In genomic region chr2:74686301-74686987, GRCm38 (mm10) we compare ENCODE assay signal across 8 mouse cellular contexts. TPM values are rescaled to one million over a fixed set of nuclear protein-coding genes. Genes with fewer than 3 reads are reported as not detected.
A peak's percentile ranks its signal among the peaks of the same experiment; 100 is the strongest.
DNase-seq lines count a peak whose midpoint lies in the region; ATAC-seq and TF ChIP-seq lines count a peak whose summit lies in the region.

No protein-coding gene starts in this region.

- no peak overlapping the region for H3K4me3 ChIP-seq in forebrain, embryonic 11.5 days (ENCODE audit: low read depth, low read length)
- no peak overlapping the region for H3K4me3 ChIP-seq in forebrain, embryonic 15.5 days
- H3K4me3 ChIP-seq in midbrain, postnatal 0 days (ENCODE audit: low read depth, low read length), result no peak overlapping the region

- no peak overlapping the region for H3K9ac ChIP-seq in forebrain, embryonic 11.5 days (ENCODE audit: low read length)
- H3K9ac ChIP-seq in forebrain, embryonic 15.5 days (replicated peaks), result no peak overlapping the region
- H3K9ac ChIP-seq in midbrain, postnatal 0 days (replicated peaks; ENCODE audit: low read length, poor library complexity, severe bottlenecking), result no peak overlapping the region

- DNase-seq in forebrain, embryonic 11.5 days (ENCODE audit: low spot score), result peak; percentile 86
- DNase-seq in thymus, postnatal 0 days (ENCODE audit: low spot score), result peak; percentile 52
- no peak for DNase-seq in thymus, postnatal 25 days
- DNase-seq in kidney, postnatal 4 days, result peak; percentile 90 to 92
- DNase-seq in midbrain, postnatal 0 days (ENCODE audit: low spot score), result peak; percentile 72

- no peaks in the 10 kb centered on the region for H3K9me3 ChIP-seq in forebrain, embryonic 11.5 days (ENCODE audit: control insufficient read depth, low read length)
- no peaks in the 10 kb centered on the region for H3K9me3 ChIP-seq in forebrain, embryonic 15.5 days
- 0 out of 2 replicates have a peak, but pooled peaks cover 3% of the 10 kb centered on the region for H3K9me3 ChIP-seq in midbrain, postnatal 0 days (ENCODE audit: low read length)

- no peak for ATAC-seq in forebrain, embryonic 11.5 days (replicated peaks; ENCODE audit: low FRiP score)
- no peak for ATAC-seq in forebrain, embryonic 15.5 days (replicated peaks)
- 0 out of 2 replicates have a peak, but pooled peaks have one; percentile 44 for ATAC-seq in granulocyte monocyte progenitor cell, adult 5-6 weeks (replicated peaks; ENCODE audit: poor library complexity, severe bottlenecking)
- ATAC-seq in midbrain, postnatal 0 days (ENCODE audit: low FRiP score), result no peak
- ATAC-seq in frontal cortex, adult (ENCODE audit: low TSS enrichment), result no peak

- 4% methylated on average over 17 of the region's 17 CpGs for WGBS in forebrain, embryonic 11.5 days
- 4% methylated on average over 17 of the region's 17 CpGs for WGBS in forebrain, embryonic 15.5 days
- 7% methylated on average over 17 of the region's 17 CpGs for WGBS in midbrain, postnatal 0 days

- H3K4me2 ChIP-seq in forebrain, embryonic 11.5 days (ENCODE audit: low read depth, low read length, severe bottlenecking), result no peak overlapping the region
- no peak overlapping the region for H3K4me2 ChIP-seq in forebrain, embryonic 15.5 days (replicated peaks)
- H3K4me2 ChIP-seq in midbrain, postnatal 0 days (ENCODE audit: low read depth, low read length, poor library complexity, severe bottlenecking), result no peak overlapping the region

- peaks cover 93% of the 10 kb centered on the region for H3K27me3 ChIP-seq in forebrain, embryonic 11.5 days (ENCODE audit: control insufficient read depth, insufficient read depth, low read length)
- peaks cover 97% of the 10 kb centered on the region for H3K27me3 ChIP-seq in forebrain, embryonic 15.5 days
- peaks cover 95% of the 10 kb centered on the region for H3K27me3 ChIP-seq in midbrain, postnatal 0 days (ENCODE audit: insufficient read depth, low read length)

- peak; percentile 71 for TF ChIP-seq CTCF in midbrain, postnatal 0 days (IDR thresholded peaks at IDR 0.05)

- no peak overlapping the region for H3K27ac ChIP-seq in forebrain, embryonic 11.5 days (ENCODE audit: low read depth, low read length)
- H3K27ac ChIP-seq in forebrain, embryonic 15.5 days (replicated peaks), result no peak overlapping the region
- H3K27ac ChIP-seq in midbrain, postnatal 0 days (ENCODE audit: low read depth, low read length), result no peak overlapping the region

- H3K36me3 ChIP-seq in forebrain, embryonic 11.5 days (ENCODE audit: control insufficient read depth, insufficient read depth, low read length), result no peaks in the 10 kb centered on the region
- no peaks in the 10 kb centered on the region for H3K36me3 ChIP-seq in forebrain, embryonic 15.5 days
- no peaks in the 10 kb centered on the region for H3K36me3 ChIP-seq in midbrain, postnatal 0 days (ENCODE audit: insufficient read depth, low read length)

- peaks cover 5% of the 10 kb centered on the region; the same call in 1 of the 2 replicates for H3K4me1 ChIP-seq in forebrain, embryonic 11.5 days (replicated peaks; ENCODE audit: control insufficient read depth, insufficient read depth, low read length)
- H3K4me1 ChIP-seq in forebrain, embryonic 15.5 days, result peaks cover 13% of the 10 kb centered on the region
- no peaks in the 10 kb centered on the region for H3K4me1 ChIP-seq in midbrain, postnatal 0 days (ENCODE audit: insufficient read depth, low read length)

RNA-seq across cellular contexts. Expression of gene Hoxd10, which starts 5.3 kb away (rescaled TPM):
- polyA plus RNA-seq in forebrain, embryonic 11.5 days (2014; fragmentation: Nextera tagmentation; extraction: Ambion mirVana), result not detected in 2 replicates
- not detected in 2 replicates for polyA plus RNA-seq in forebrain, embryonic 15.5 days (2015; fragmentation: Nextera tagmentation; extraction: Ambion mirVana)
- polyA plus RNA-seq in thymus, postnatal 0 days (2015; fragmentation: Nextera tagmentation; extraction: Ambion mirVana), result 0.14 TPM in 1 of 2 replicates, not detected in the other
- not detected in 2 replicates for total RNA-seq in granulocyte monocyte progenitor cell, adult 5-6 weeks (2014; fragmentation: Nextera tagmentation)
- total RNA-seq in granulocyte monocyte progenitor cell, adult 5-6 weeks (2017), result not detected in 2 replicates
- total RNA-seq in midbrain, postnatal 0 days (2014; rRNA removed), result 0.22 TPM in 1 of 2 replicates, not detected in the other
- not detected in 2 replicates for polyA plus RNA-seq in midbrain, postnatal 0 days (2015; fragmentation: Nextera tagmentation; extraction: Ambion mirVana)

RNA-seq across cellular contexts. Expression of gene Hoxd11, which starts 7.1 kb away (rescaled TPM):
- not detected in 2 replicates for polyA plus RNA-seq in forebrain, embryonic 11.5 days (2014; fragmentation: Nextera tagmentation; extraction: Ambion mirVana)
- not detected in 2 replicates for polyA plus RNA-seq in forebrain, embryonic 15.5 days (2015; fragmentation: Nextera tagmentation; extraction: Ambion mirVana)
- polyA plus RNA-seq in thymus, postnatal 0 days (2015; fragmentation: Nextera tagmentation; extraction: Ambion mirVana), result not detected in 2 replicates
- not detected in 2 replicates for total RNA-seq in granulocyte monocyte progenitor cell, adult 5-6 weeks (2014; fragmentation: Nextera tagmentation)
- total RNA-seq in granulocyte monocyte progenitor cell, adult 5-6 weeks (2017), result not detected in 2 replicates
- total RNA-seq in midbrain, postnatal 0 days (2014; rRNA removed), result not detected in 2 replicates
- not detected in 2 replicates for polyA plus RNA-seq in midbrain, postnatal 0 days (2015; fragmentation: Nextera tagmentation; extraction: Ambion mirVana)

RNA-seq across cellular contexts. Expression of gene Hoxd9, which starts 11.1 kb away (rescaled TPM):
- not detected in 2 replicates for polyA plus RNA-seq in forebrain, embryonic 11.5 days (2014; fragmentation: Nextera tagmentation; extraction: Ambion mirVana)
- polyA plus RNA-seq in forebrain, embryonic 15.5 days (2015; fragmentation: Nextera tagmentation; extraction: Ambion mirVana), result not detected in 2 replicates
- polyA plus RNA-seq in thymus, postnatal 0 days (2015; fragmentation: Nextera tagmentation; extraction: Ambion mirVana), result 0.28 and 0.52 TPM in 2 replicates
- total RNA-seq in granulocyte monocyte progenitor cell, adult 5-6 weeks (2014; fragmentation: Nextera tagmentation), result not detected in 2 replicates
- total RNA-seq in granulocyte monocyte progenitor cell, adult 5-6 weeks (2017), result not detected in 2 replicates
- total RNA-seq in midbrain, postnatal 0 days (2014; rRNA removed), result not detected in 2 replicates
- polyA plus RNA-seq in midbrain, postnatal 0 days (2015; fragmentation: Nextera tagmentation; extraction: Ambion mirVana), result not detected in 2 replicates

RNA-seq across cellular contexts. Expression of gene Hoxd12, which starts 11.6 kb away (rescaled TPM):
- not detected in 2 replicates for polyA plus RNA-seq in forebrain, embryonic 11.5 days (2014; fragmentation: Nextera tagmentation; extraction: Ambion mirVana)
- not detected in 2 replicates for polyA plus RNA-seq in forebrain, embryonic 15.5 days (2015; fragmentation: Nextera tagmentation; extraction: Ambion mirVana)
- polyA plus RNA-seq in thymus, postnatal 0 days (2015; fragmentation: Nextera tagmentation; extraction: Ambion mirVana), result not detected in 2 replicates
- not detected in 2 replicates for total RNA-seq in granulocyte monocyte progenitor cell, adult 5-6 weeks (2014; fragmentation: Nextera tagmentation)
- total RNA-seq in granulocyte monocyte progenitor cell, adult 5-6 weeks (2017), result not detected in 2 replicates
- total RNA-seq in midbrain, postnatal 0 days (2014; rRNA removed), result not detected in 2 replicates
- polyA plus RNA-seq in midbrain, postnatal 0 days (2015; fragmentation: Nextera tagmentation; extraction: Ambion mirVana), result not detected in 2 replicates

RNA-seq across cellular contexts. Expression of gene Hoxd8, which starts 18.0 kb away (rescaled TPM):
- polyA plus RNA-seq in forebrain, embryonic 11.5 days (2014; fragmentation: Nextera tagmentation; extraction: Ambion mirVana), result not detected in 2 replicates
- polyA plus RNA-seq in forebrain, embryonic 15.5 days (2015; fragmentation: Nextera tagmentation; extraction: Ambion mirVana), result 0.10 TPM in 1 of 2 replicates, not detected in the other
- 0.72 and 0.73 TPM in 2 replicates for polyA plus RNA-seq in thymus, postnatal 0 days (2015; fragmentation: Nextera tagmentation; extraction: Ambion mirVana)
- total RNA-seq in granulocyte monocyte progenitor cell, adult 5-6 weeks (2014; fragmentation: Nextera tagmentation), result not detected in 2 replicates
- not detected in 2 replicates for total RNA-seq in granulocyte monocyte progenitor cell, adult 5-6 weeks (2017)
- total RNA-seq in midbrain, postnatal 0 days (2014; rRNA removed), result 0.05 TPM in 1 of 2 replicates, not detected in the other
- polyA plus RNA-seq in midbrain, postnatal 0 days (2015; fragmentation: Nextera tagmentation; extraction: Ambion mirVana), result not detected in 2 replicates
